Mouse (Mus musculus) left cerebral cortex, postnatal 25 days (tissue): ENCODE measurements around the gene Fzd1. TPM values are rescaled to one million over a fixed set of nuclear protein-coding genes. Genes with fewer than 3 reads are reported as not detected.

Experiments used
- DNase-seq, 2 experiments: peaks; one replicate each; pipeline ENCODE4 v3.0.0; 2022; ENCODE audit warnings: low spot score in 2 of 2, mixed read lengths in 1 of 2
- intact Hi-C: fragments of 180-260 bp; cut with DNase I; formaldehyde crosslinking; loops from one replicate; pipeline ENCODE4 v1.15.1; 2025
- total RNA-seq, 2 experiments: library from RNA; stranded (reverse); gene quantifications; 2 replicates each; pipeline ENCODE4 v1.2.3; 2021

The Fzd1 gene
- total RNA-seq = 10 to 100 TPM; 14.4 to 14.6 TPM

DNA sequence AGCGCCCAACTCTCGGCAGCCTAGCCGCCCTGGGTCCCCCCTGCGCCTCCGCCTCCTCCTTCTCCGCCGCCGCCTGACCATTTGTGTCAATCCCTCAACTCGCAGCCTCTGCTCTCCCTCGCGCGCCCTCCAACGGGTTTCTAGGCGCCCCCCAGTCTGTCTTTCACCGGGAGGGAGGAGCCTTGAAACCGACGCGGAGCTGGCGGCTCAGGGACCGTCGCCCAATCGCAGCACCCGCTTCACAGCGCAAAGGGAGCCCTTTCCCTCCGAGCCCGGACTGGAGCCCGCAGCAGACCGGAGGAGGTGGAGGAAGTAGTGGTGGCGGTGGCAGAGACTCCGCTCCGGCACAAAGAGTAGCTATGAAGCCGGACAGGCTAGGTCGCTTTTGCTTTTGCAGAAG is at the start of gene Fzd1:
Gene Fzd1 (minus strand): TSS at position 134 of the 400 bp plus-strand sequence.
- intact Hi-C loops = loop anchor here (5.0 kb wide), 3 partner anchors 159 to 261 kb away; no protein-coding TSS in a partner anchor
- DNase-seq = peak; percentile 88 to 92

DNA sequence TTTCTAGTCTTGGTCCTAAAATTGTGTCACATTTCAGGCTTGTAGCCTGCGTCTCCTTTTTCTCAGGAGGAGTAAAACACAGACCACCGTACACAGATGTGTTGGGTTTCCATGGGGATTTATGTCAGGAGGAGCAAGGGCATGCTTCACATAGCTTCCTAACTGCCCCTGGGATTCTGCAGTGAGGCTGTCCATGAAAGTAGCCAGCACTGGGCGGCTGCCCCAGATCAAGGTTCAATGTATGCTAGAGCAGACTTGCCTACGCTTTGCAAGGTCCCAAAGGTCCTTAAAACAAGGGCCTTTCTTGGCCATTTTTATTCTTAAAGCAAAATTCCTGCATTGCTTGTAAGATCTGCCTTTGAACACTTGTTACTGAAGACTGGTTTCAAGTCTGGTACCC is 47.4 kb upstream of the Fzd1 start:
- DNase-seq = no peak
- intact Hi-C loops = no loop called here

DNA sequence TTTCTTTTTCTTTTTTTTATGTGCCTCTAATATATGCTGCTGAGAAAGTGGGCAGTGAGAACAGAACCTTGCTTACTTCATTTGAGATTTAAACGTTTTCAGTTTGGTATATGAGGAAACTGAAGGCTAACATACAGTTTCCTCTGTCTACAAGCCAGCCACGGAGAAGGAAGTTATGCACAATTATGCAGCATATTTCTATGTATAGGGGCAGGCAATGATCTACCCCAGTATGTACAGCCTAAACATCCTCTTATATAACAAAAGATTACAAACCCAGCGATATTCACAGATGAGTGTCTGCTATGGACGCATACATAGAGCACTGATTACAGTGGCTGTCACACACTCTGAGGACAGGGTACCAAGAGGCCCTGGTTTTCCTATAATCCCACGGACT is 45.9 kb upstream of the Fzd1 start:
- peak in 1 of 2 experiments; percentile 43 for DNase-seq
- intact Hi-C loops = no loop called here

DNA sequence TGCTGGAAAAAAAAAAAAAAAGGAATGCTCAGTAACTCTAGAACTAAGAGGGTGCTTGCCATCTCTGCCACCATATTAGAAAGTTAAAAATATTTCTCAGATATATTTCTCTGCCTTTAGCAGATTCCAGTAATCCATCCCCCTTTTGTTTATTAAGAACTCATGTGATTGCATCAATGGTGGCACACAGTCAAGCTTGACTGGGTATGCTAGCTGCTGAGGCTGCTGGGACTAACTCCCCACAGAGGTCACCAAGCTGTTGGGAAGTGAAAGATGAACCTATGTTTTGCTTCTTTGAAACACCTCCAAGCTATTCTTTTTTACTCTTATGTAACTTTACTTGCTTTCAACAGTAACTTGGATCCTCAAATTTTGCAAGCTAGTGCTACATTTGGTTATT is 44.1 kb upstream of the Fzd1 start:
- DNase-seq = no peak
- intact Hi-C loops = no loop called here

DNA sequence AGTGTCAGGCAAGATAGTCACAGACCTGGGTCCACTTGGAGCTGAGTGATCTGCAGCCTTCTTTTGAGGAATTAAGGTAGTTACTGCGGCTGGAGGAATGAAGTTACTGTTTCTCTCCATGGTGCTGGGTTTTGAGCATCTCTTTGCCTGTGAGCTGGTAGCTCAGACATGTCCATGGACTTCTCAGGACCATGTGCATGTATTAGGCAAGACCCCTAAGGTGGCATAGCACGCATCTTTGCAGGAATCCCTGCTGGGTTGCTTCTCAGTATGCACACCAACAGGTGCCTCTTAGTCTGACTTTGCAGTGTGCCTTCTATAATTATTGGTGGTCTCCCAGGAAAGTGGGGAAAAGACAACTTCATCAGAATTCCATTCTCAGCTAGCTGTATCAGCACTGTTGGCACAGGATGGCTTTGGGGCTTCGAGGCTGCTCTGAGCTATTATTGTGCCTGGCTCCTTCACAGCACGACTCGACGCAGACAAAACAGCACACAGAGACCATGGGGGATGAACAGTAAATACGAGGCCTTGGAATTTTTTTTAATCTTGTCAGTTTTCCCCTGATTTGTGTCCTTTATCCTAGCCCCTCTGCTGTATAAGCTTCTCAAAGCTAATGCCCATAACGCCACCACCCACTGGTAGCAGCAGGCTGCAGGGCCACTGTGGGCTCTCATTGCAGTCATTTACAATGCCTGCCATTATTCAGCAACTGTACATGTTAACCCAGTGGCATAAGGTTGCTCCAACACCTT is 43.4 kb upstream of the Fzd1 start:
- intact Hi-C loops = no loop called here

DNA sequence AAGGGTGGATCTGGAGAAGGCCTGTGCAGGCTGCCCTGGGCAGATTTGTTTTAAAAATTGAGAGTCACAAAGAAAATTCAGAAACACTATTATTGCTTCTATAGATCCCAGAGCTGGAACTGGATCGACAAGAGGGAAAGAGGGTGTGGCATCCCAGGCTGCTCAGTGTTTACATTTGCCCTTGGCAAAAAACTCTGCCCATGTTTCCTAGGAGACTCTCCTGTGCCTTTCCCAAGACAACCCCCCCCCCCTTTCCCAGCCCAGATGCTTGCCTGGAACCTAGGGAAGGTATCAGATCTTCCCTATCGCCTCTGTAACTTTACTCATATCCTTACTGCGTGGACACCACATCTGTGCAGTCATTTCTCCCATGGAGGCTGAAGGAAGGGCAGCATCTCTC is 33.4 kb upstream of the Fzd1 start:
- DNase-seq = no peak
- intact Hi-C loops = no loop called here

More for the DNA sequence above, 43.4 kb upstream of the Fzd1 start:
- DNase-seq = no peak

DNA sequence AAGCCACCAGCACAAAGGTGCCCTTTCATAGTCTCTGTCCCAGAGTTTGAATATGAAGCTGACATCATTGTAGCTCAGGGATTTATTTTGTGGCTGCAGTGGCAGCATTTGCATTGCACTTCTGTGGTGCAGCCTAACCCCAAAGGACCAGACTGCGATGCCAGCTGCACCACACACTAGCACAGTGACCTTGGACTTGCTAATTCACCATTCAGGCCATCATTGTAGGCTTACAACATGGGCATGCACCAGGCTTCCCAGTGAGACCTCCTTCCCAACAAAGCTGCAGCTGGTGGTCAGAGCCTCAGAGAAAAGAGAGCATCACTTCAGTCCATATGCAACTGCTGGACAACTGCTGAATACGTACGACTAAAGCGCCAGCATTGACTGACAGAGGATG is 32.4 kb upstream of the Fzd1 start:
- DNase-seq = no peak
- intact Hi-C loops = no loop called here

DNA sequence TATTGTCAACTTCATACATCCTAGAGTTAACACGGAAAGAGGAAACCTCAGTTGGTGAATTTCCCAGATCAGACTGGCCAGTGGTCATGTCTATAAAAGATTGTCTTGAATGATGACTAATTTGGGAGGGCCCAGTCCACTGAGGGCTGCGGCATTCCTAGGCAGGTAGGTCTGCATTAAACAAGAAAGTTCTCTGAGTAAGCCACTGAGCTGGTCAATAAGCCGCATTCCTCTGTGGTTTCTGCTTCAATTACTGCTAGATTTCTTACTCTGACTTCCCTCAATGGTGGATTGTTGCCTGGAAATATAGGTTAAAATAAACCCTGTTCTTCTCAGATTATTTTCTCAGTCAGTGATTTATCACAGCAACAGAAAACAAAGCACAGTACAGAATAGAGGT is 30.6 kb upstream of the Fzd1 start:
- intact Hi-C loops = no loop called here
- no peak for DNase-seq

DNA sequence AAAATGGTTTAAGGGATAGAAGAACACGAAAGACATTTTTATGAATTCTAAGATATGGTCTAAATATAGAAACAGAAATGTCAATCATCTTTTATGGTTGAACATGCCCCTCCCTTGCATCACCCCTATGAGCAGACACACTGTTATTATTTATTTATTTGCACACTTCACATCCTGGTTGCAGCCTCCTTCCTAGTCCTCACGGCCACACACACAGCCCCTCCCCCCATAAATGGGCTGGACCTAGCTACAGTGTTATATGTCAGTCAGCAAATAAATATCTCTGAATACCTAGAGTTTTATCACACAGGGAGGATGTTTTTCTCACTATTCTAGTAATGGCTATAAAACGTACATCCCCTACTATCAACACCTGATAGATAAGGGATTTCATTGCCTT is 29.0 kb upstream of the Fzd1 start:
- no peak for DNase-seq
- intact Hi-C loops = no loop called here

DNA sequence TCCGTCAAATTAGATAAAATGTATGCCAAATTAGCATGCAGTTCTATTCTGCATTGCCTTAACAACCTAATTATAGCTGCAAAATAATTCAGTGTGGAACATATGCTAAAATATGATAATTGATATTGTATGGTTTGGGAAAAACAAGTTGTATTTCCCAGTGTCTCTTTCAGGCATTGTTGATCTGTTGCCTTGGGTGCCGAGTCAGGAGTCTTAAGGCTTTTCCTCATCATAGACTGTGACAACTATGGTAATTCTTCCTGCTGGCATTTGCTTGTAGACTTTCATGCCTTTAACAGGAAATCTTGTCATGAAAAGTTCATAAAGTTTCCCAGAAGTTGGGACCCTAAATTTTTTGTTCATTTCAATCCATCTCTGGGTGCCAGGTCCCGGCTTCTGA is 20.4 kb upstream of the Fzd1 start:
- DNase-seq = no peak
- intact Hi-C loops = no loop called here

DNA sequence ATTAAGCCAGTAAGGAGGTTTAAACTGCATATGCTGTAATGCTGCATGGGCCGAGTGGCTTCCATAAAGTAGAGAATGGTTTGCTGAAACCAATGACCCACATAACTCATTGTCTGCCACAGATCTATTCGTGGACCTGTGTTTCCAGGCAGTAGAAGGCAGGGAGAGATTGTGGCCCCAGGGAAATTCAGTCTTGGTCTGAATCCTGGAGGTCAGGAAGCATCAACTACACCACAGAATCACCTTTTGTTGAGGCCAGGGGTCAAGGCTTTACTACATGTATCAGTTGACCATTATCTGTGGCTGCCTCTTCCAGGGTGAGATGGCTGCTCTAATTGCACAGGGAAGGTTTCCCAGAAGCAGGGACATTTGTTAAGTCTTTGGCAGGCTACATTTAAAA is 18.7 kb upstream of the Fzd1 start:
- intact Hi-C loops = no loop called here
- no peak for DNase-seq

DNA sequence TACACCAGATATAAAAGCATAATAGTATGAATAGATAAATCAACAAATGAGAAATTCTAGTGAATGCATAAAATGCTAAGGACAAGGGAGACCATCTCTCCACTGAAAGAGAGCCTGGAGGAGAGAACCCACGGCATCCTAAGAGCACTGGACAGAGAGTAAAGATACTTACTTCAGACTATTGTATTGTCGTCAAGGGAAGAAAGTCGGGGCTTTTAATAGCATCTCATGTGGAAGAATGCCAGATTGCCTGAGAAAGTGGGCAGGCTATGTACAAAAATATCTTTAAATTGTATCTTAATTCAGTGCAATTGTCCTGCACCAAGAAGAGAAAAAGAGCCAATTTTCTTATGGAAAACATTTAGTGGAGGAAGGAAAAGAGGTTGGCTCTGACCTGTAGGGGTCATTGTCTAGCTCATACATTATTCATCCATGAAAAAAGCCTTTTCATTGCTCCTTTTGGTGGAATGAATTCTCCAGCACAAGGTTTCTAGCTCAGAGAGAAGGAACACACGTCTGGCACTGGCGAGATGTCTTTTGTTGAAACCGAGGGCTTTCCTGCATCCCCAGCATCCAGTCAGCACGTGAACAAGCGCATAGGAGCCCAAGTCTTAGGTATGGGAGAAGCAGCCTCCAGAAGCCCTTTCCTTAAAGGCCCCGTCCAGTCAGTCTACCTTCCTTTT is 15.4 kb upstream of the Fzd1 start:
- intact Hi-C loops = no loop called here

DNA sequence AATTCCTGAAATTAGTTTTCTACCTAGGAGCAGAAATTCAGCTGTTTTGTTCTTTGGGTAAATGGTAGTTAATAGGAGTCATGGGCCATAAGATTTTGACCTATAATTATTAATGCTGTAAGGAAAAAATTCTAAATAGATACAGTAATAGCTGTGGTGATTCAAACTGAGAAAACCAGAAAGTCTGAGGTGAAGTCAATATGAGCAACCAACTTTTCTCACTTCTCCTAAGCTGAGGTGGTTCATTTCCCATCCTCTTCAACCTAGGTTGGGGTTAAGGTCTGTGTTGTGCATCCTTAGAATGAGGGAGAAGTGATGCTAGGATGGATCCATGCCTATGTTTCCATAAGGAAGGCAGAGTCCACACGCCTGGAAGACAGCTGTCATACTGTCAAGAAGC is 12.8 kb upstream of the Fzd1 start:
- intact Hi-C loops = no loop called here
- DNase-seq = no peak

More for the DNA sequence above, 15.4 kb upstream of the Fzd1 start:
- peak in 1 of 2 experiments; percentile 28 for DNase-seq

DNA sequence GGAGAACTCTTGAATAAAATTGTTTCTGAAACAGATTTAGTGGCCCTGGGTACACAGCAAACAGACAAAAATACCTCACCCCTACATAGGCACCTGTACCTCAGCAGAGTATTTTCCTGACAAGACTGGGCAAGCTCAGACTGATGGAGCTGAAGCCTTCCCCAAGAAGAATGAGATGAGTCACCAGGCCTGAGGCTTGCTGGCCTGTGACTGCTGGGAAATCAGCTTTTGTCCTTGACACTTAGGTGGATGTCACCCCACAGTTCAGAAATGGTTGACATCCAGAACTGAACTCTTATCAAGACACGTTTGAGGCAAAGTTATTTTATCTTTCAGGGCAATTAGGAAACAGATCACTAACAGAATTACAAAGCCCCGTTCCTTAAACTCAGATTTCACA is 10.1 kb upstream of the Fzd1 start:
- DNase-seq = no peak
- intact Hi-C loops = no loop called here

DNA sequence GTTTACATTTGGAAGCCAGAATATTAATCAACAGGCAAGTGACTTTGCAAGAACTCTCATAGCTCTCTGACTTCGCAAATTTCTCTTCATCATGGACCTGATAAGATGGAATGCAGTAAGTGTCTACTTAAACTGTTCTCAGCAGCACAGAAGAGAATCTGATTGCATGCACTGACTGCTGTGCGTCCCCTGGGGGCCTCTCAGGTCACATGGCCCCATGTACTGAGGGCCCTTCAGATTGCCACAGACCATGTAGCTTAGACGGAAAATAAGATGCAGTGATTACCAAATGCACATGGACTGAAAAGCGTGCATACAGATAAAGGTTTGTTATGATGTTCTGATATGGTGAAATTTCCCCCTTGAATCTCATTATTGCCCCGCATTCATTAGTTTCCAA is 8.9 kb upstream of the Fzd1 start:
- no peak for DNase-seq
- intact Hi-C loops = no loop called here

DNA sequence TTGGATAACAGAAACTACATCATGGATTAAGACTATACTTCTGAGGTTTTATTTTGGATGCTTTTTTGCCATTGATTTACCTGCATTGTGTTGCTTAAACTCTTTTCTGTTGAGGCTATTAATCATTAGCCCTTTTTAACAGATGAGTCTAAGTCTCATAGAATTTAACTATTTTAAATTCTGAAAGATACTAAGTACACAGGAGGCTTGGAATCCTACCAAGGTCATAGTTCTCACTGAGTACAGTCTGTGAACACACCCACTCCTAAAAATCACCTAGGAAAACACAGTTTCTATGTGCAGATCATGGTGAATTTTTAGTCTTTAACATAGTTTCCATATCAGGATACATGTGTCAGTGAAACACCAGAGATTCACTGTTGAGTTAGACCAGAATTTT is 4.1 kb upstream of the Fzd1 start:
- intact Hi-C loops = no loop called here
- DNase-seq = no peak

DNA sequence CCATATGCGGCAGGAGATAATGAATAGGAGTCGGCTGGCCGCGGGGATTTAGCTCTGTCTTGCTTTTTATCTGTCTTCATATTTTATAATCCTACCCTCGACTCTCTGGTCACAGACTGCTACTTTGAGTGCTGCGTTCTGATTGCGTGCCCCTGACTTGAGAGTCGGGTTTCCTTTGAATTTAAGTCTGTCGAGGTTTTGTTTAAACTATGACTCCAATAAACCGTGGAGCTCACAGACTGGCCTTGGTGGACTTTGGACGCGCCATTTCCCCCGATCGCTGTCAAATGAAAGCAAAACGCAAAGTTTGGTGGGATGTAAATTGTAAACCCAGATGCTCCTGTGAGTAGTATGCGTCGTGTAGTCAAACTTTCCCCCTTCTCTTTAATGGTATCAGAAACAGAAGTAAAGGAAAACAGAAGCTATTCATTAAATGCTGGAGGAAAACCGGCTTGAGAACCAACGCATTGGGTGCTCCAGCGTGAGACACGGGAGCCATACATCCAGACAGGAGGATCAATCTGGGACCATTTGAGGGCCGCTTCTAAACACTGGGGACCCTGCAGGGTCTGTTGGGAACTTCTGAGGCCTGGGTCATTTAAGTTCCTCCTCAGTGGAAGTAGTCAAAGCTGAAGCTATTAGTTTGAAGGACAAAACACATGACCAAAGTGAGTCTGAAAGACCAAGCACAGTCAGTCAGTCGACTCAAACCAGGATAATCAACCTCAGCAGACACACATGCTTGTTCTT is 671 bp upstream of the Fzd1 start:
- intact Hi-C loops = loop anchor here (5.0 kb wide), 3 partner anchors 159 to 261 kb away; no protein-coding TSS in a partner anchor
- DNase-seq = no peak

DNA sequence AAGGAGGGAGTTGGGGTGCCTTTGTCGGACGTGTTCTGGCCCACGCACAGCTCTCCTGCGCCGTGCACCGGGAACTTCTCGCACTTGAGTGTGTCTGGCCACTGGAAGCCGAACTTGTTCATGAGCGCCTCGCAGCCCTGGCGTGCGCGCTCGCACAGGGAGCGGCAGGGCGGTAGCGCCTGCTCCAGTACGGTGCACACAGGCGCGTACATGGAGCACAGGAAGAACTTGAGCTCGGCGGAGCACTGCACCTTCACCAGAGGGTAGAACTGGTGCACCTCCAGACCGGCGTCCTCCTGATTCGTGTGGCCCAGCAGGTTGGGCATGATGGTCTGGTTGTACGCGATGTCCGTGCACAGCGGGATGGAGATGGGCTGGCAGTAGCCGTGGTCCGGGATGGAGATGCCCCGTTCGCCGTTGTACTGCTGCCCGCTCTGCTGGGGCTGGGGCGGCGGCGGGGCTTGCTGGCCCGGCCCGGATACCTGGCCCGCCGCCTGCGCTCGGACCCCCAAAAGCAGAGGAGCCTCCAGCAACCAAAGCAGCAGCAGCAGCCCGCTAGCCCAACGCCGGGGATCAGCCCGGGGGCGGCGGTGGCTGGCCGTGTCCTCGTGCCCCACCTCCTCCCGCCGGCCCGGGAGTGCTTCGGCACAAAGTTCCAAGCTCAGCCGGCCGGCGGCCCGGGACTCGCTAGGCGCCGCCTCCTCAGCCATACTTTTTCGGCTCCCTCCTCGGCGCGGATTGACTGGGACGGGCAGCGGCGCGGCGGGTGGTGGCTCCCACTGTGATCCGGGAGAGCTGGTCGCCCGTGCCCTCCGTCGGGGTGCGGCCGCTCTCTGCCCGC is 744 bp downstream of the Fzd1 start:
- peak; percentile 51 to 72 for DNase-seq
- intact Hi-C loops = loop anchor here (5.0 kb wide), 3 partner anchors 160 to 260 kb away; no protein-coding TSS in a partner anchor

DNA sequence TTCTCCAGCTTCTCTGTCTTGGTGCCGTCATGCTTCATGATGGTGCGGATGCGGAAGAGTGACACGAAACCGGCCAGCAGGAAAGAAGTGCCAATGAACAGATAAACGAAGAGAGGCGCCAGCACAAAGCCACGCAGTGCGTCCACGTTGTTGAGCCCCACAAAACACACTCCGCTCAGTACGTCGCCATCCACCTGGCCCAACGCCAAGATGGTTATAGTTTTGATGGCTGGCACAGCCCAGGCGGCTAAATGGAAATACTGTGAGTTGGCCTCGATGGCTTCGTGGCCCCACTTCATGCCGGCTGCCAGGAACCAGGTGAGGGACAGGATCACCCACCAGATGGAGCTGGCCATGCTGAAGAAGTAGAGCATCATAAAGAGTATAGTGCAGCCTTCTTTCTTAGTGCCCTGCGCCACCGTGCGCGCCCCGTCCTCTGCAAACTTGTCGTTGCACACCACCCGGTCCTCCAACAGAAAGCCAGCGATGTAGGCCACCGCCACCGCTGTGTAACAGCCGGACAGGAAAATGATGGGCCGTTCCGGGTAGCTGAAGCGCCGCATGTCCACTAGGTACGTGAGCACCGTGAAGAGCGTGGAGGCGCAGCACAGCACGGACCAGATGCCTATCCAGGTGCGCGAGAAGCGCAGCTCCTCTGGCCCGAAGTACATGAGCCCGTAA is 1.7 kb downstream of the Fzd1 start:
- intact Hi-C loops = loop anchor here (5.0 kb wide), 3 partner anchors 161 to 259 kb away; no protein-coding TSS in a partner anchor
- peak in 1 of 2 experiments; percentile 31 for DNase-seq
